Mouse (Mus musculus): ENCODE data around the gene Mapre1. TPM values are rescaled to one million over a fixed set of nuclear protein-coding genes. Genes with fewer than 3 reads are reported as not detected.
"Not testable (repeated sequence)": the region's sequence is repeated elsewhere in the genome, so short reads cannot be mapped to it uniquely, and the experiment has no call there.

Mapre1 gene
- 62.0 TPM for polyA plus RNA-seq (2012; fragmentation: generic; extraction: Trizol)
- long read RNA-seq, experiment 1, full-length matches to known transcripts: 207 of 233 reads
- long read RNA-seq, experiment 1, partial matches to known transcripts: 6 of 233 reads
- long read RNA-seq, experiment 1, other reads (novel, unspliced or antisense): 20 of 233 reads
- long read RNA-seq, experiment 2, full-length matches to known transcripts: 1,544 of 1,612 reads
- long read RNA-seq, experiment 2, partial matches to known transcripts: 19 of 1,612 reads
- long read RNA-seq, experiment 2, other reads (novel, unspliced or antisense): 49 of 1,612 reads

GRCm38 (mm10) chr2:153740500-153741436 lies at the start of gene Mapre1:
Mapre1 (plus strand) TSS chr2:153741274.
- Histone ChIP-seq H3K79me3 (ENCODE audit: low read depth) (peaks cover 43% of the 10 kb centered on the region), H3ac (ENCODE audit: control insufficient read depth, insufficient read length, low read depth) (peak within 1 kb of the TSS; percentile 75), H3K36me3 (ENCODE audit: control insufficient read depth, insufficient read depth) (peaks cover 16% of the 10 kb centered on the region), H3K4me3 (ENCODE audit: insufficient read depth, poor library complexity, severe bottlenecking) (peak within 1 kb of the TSS; percentile 98), H3K27me3 (ENCODE audit: control insufficient read depth, insufficient read depth, insufficient read length) (peaks cover 4% of the 10 kb centered on the region), H3K79me2 (ENCODE audit: control insufficient read depth, insufficient read depth) (peaks cover 45% of the 10 kb centered on the region)
- TF ChIP-seq USF1 (IDR thresholded peaks at IDR 0.05; ENCODE audit: low read depth) (peak; percentile 100), MYOG (IDR thresholded peaks at IDR 0.05; ENCODE audit: control insufficient read depth, extremely low read depth, insufficient read length) (no peak), MYOD1 (IDR thresholded peaks at IDR 0.05; ENCODE audit: control insufficient read depth, insufficient read length, low read depth) (no peak), CTCF (IDR thresholded peaks at IDR 0.05; ENCODE audit: control insufficient read depth, insufficient read depth, insufficient read length) (no peak)

GRCm38 (mm10) chr2:153693413-153693812 lies 47.7 kb upstream of the Mapre1 start:
- not testable (repeated sequence) for H3K4me3 ChIP-seq (ENCODE audit: insufficient read depth, poor library complexity, severe bottlenecking); H3K79me2 ChIP-seq (ENCODE audit: control insufficient read depth, insufficient read depth); H3K27me3 ChIP-seq (ENCODE audit: control insufficient read depth, insufficient read depth, insufficient read length); H3K79me3 ChIP-seq (ENCODE audit: low read depth); H3ac ChIP-seq (ENCODE audit: control insufficient read depth, insufficient read length, low read depth); H3K36me3 ChIP-seq (ENCODE audit: control insufficient read depth, insufficient read depth)

GRCm38 (mm10) chr2:153694462-153695085 lies 46.5 kb upstream of the Mapre1 start:
- Histone ChIP-seq H3K79me2 (ENCODE audit: control insufficient read depth, insufficient read depth) (no peaks in the 10 kb centered on the region), H3K4me3 (ENCODE audit: insufficient read depth, poor library complexity, severe bottlenecking) (no peak overlapping the region), H3ac (ENCODE audit: control insufficient read depth, insufficient read length, low read depth) (no peak overlapping the region), H3K79me3 (ENCODE audit: low read depth) (no peaks in the 10 kb centered on the region), H3K27me3 (ENCODE audit: control insufficient read depth, insufficient read depth, insufficient read length) (no peaks in the 10 kb centered on the region), H3K36me3 (ENCODE audit: control insufficient read depth, insufficient read depth) (no peaks in the 10 kb centered on the region)
- TF ChIP-seq CTCF (IDR thresholded peaks at IDR 0.05; ENCODE audit: control insufficient read depth, insufficient read depth, insufficient read length) (peak; percentile 7), USF1 (IDR thresholded peaks at IDR 0.05; ENCODE audit: low read depth) (no peak)

GRCm38 (mm10) chr2:153696352-153696751 lies 44.7 kb upstream of the Mapre1 start, which contains the start of gene Dnmt3c:
Dnmt3c (plus strand) TSS chr2:153696652.
- H3K79me3 ChIP-seq (ENCODE audit: low read depth): no peaks in the 10 kb centered on the region
- no peak within 1 kb of the TSS for H3ac ChIP-seq (ENCODE audit: control insufficient read depth, insufficient read length, low read depth)
- H3K4me3 ChIP-seq (ENCODE audit: insufficient read depth, poor library complexity, severe bottlenecking): no peak within 1 kb of the TSS
- H3K27me3 ChIP-seq (ENCODE audit: control insufficient read depth, insufficient read depth, insufficient read length): no peaks in the 10 kb centered on the region
- TF ChIP-seq CTCF (IDR thresholded peaks at IDR 0.05; ENCODE audit: control insufficient read depth, insufficient read depth, insufficient read length) (no peak), MAX (IDR thresholded peaks at IDR 0.05) (no peak), FOSL1 (IDR thresholded peaks at IDR 0.05; ENCODE audit: insufficient read depth, low read length, poor library complexity, severe bottlenecking) (no peak), MYOD1 (IDR thresholded peaks at IDR 0.05; ENCODE audit: control insufficient read depth, insufficient read length, low read depth) (no peak)
- no peaks in the 10 kb centered on the region for H3K79me2 ChIP-seq (ENCODE audit: control insufficient read depth, insufficient read depth)
- H3K36me3 ChIP-seq (ENCODE audit: control insufficient read depth, insufficient read depth): no peaks in the 10 kb centered on the region

GRCm38 (mm10) chr2:153703389-153703788 lies 37.7 kb upstream of the Mapre1 start:
- H3K36me3 ChIP-seq (ENCODE audit: control insufficient read depth, insufficient read depth): no peaks in the 10 kb centered on the region
- no peaks in the 10 kb centered on the region for H3K79me2 ChIP-seq (ENCODE audit: control insufficient read depth, insufficient read depth)
- H3K4me3 ChIP-seq (ENCODE audit: insufficient read depth, poor library complexity, severe bottlenecking): no peak overlapping the region
- TF ChIP-seq MYOD1 (IDR thresholded peaks at IDR 0.05; ENCODE audit: control insufficient read depth, insufficient read length, low read depth): no peak
- TF ChIP-seq MYOG (IDR thresholded peaks at IDR 0.05; ENCODE audit: control insufficient read depth, extremely low read depth, insufficient read length): no peak
- TF ChIP-seq MAX (IDR thresholded peaks at IDR 0.05): no peak
- TF ChIP-seq CTCF (IDR thresholded peaks at IDR 0.05; ENCODE audit: control insufficient read depth, insufficient read depth, insufficient read length): no peak
- TF ChIP-seq FOSL1 (IDR thresholded peaks at IDR 0.05; ENCODE audit: insufficient read depth, low read length, poor library complexity, severe bottlenecking): no peak
- TF ChIP-seq USF1 (IDR thresholded peaks at IDR 0.05; ENCODE audit: low read depth): no peak
- no peak for TF ChIP-seq CEBPB (IDR thresholded peaks at IDR 0.05; ENCODE audit: low read depth)
- H3K79me3 ChIP-seq (ENCODE audit: low read depth): no peaks in the 10 kb centered on the region
- peaks cover 7% of the 10 kb centered on the region for H3K27me3 ChIP-seq (ENCODE audit: control insufficient read depth, insufficient read depth, insufficient read length)
- H3ac ChIP-seq (ENCODE audit: control insufficient read depth, insufficient read length, low read depth): no peak overlapping the region
